Mouse (Mus musculus) heart, adult 2 months (tissue): Measurements from ENCODE around the gene Tlr4.

Source experiments
- CTCF ChIP-seq: fragments of 200-600 bp; IDR thresholded peaks from 2 replicates; pipeline ENCODE4 v1.8.1; 2022; ENCODE audit warnings: antibody characterized with exemption, mild to moderate bottlenecking, moderate library complexity
- EP300 ChIP-seq: fragments of 200-500 bp; IDR thresholded peaks from 2 replicates; pipeline ENCODE4 v1.6.1; 2011; ENCODE audit warnings: low read depth, low read length, control low read depth; ENCODE audit not compliant: insufficient read depth
- POLR2A ChIP-seq: fragments of 200-500 bp; IDR thresholded peaks from 2 replicates; pipeline ENCODE4 v1.6.1; 2011; ENCODE audit warnings: mild to moderate bottlenecking, low read depth, low read length, control low read depth; ENCODE audit not compliant: insufficient read depth

- TF ChIP-seq CTCF, result no peak
- no peak for TF ChIP-seq EP300
- TF ChIP-seq POLR2A, result no peak
Observed at GRCm38 (mm10) chr4:66877609-66878008, 50.2 kb downstream of the Tlr4 start.
